Mouse (Mus musculus): Measurements from ENCODE around the gene Ddx27.
"Not testable (repeated sequence)": the region's sequence is repeated elsewhere in the genome, so short reads cannot be mapped to it uniquely, and the experiment has no call there.

The Ddx27 gene

DNA sequence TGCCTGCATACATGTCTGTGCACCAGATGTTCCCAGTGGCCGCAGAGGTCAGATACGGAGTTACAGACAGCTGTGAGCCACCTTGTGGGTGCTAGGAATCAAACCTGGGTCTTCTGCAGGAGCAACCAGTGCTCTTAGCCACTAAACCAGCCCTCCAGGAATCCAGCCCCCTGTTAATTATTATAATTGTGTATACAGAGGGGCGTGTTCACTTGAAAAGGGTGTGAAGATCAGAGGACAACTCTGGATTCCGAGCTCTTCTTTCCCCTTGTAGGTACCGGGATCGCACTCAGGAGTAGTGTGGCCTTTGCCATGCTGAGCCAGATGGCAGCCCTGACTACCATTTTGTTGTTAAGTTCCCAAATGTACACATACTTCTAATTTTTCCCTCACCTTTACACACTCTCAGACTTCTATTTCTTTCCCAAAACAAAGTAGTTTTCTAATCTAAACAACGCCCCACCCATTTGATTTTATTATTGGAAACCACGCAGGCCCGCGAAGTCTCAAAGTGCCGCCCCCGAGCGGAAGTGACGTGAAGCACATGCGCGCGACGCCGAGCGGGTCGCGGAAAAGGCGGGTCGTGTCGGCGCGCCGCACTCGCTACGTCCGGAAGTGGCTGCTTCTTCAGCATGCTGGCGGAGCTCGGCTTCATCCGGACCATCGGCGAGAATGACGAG is at the start of gene Ddx27:
Gene Ddx27 (plus strand): TSS at position 492 of the 680 bp plus-strand sequence.
- peak; percentile 21 for DNase-seq (ENCODE audit: extremely low read depth, low read depth, low spot score)

DNA sequence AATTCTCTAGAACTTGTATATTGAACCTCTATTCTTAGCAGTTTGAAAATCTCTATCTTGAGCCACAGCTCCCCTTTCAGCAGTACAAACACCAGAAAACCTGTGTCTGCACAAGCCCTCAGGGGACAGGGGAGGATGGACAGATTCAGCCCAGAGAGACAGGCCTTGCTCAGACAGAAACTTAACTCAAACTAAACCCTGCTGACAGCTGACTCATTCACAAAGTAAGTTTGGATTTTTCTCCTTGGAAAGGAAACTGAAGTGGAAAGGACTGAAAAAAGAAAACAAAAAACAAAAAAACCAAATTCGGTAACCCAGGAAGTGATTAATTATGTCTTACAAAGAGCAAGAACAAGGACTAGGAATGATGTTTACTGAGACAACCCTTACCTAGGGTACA is 41.8 kb upstream of the Ddx27 start:
- no peak for DNase-seq (ENCODE audit: extremely low read depth, low read depth, low spot score)

DNA sequence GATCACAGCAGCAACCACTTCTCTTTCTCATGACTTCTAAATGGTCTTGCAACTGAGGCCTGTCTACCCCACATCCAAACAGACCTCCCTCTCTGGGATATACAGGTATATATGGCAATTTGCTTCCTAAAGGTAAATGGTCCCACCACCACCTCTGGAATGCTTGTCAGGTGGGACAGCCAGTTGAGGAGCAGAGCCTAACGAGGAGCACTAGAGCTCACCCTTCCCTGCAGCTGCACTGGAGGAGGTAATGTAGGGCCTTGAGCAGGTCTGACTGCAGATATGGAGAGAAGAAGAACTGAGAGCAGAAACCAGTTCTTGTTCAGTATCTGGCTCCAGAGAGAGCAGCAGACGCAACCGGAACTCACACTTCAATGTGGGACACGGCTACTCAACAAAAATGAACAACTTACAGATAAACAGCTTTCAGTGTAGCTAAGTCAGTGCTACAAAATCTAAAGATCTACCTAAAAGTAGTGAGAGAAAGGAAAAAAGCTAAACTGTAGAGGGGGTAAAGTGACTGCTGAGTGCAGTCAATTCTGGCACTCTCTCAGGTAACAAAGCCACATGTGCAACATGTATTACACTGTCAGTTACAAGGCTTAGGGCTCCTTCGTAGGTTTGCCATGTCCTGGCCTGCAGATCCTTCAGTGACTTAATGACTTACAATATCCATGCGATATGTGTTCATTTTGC is 40.7 kb upstream of the Ddx27 start:
- DNase-seq (ENCODE audit: extremely low read depth, low read depth, low spot score) = no peak

DNA sequence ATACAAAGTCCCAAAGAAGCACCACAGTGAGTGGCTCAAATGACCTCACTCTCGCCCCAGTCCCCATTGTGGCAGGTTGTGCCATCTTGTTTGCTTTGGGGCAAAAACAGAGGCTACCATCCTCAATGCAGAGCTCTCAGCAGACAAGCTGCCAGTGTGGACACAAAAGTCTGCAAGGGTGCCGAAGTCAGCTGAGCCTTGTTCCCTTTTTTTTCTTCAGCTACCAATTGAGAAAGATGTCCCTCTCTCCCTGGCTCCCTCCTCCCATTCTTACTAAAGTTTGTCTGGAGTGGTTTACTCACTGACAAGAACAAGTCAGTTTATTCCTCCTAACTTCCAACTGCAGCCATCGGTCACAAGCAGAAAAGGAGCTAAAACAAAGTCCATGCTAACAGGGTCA is 38.6 kb upstream of the Ddx27 start:
- no peak for DNase-seq (ENCODE audit: extremely low read depth, low read depth, low spot score)

DNA sequence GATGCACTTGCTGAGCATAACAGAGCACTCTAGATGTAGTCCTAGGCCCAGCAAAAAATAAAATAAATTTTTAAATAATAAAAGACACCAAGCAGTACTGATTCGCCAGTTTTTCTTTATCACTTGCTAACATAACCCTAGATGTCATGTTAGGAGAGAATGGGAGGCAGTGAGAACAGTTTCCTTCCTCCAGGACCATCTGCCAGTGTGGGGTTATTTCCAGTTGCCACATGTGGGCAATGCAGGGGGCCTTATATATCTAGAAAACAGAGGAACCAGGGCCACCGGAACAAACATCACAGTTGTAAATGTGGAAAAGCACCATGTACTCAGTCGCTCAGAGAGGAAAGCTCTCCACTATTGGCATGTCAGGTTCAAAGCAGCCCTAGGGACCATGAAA is 37.5 kb upstream of the Ddx27 start:
- no peak for DNase-seq (ENCODE audit: extremely low read depth, low read depth, low spot score)

DNA sequence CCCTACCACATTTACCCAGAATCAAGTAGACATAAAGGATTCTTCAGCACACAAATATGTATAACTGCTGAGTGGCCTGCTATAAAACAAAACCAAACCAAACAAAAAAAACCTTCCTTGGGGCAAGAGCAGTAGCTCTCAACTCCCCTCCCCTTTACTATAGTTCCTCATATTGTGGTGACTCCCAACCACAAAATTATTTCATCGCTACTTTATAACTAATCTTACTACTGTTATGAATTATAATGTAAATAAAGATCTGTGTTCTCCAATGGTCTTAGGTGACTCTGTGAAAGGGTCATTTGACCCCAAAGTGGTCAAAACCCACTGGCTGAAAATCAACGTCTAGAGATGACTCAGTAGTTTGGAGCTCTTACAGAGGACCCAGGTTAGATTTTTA is 34.8 kb upstream of the Ddx27 start:
- no peak for DNase-seq (ENCODE audit: extremely low read depth, low read depth, low spot score)

DNA sequence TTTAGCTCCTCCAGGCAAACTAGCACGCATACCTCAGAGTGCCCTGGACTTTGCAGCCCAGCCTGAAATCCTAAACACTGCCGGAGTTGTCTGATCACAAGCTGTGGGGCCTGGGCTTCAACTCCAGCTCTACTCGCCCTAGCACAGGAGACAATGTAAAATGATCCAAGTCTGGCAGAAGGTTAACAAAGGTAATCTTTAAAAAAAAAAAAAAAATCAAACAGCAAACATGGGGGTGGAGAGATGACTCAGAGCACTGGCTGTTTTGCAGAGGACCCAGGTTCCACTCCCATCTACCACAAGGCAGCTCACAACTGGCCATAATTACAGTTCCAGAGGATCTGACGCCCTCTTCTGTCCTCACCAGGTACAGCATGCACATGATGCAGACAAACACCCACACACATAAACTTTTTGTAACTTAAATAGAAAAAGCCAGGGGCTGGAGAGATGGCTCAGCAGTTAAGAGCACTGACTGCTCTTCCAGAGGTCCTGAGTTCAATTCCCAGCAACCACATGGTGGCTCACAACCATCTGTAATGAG is 31.6 kb upstream of the Ddx27 start:
- no peak for DNase-seq (ENCODE audit: extremely low read depth, low read depth, low spot score)

DNA sequence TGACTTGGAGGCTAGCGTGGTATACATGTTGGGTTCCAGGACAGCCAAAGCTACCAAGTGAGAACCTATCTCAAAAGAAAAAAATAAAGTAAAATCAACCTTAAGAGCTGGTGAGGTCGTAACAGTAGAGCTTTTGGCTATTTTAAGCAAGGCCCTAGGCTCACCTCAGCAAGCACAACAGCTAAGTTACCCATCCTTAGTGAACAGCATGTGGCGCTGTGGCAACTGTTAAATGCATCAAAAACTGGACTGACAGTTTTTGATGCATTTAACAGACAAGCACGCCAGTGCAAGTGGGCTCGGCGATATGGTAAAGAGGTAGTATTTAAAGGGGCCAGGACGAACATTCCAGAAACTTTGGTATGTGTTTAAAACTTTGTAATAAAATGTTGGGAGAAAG is 24.1 kb upstream of the Ddx27 start:
- DNase-seq (ENCODE audit: extremely low read depth, low read depth, low spot score) = no peak

DNA sequence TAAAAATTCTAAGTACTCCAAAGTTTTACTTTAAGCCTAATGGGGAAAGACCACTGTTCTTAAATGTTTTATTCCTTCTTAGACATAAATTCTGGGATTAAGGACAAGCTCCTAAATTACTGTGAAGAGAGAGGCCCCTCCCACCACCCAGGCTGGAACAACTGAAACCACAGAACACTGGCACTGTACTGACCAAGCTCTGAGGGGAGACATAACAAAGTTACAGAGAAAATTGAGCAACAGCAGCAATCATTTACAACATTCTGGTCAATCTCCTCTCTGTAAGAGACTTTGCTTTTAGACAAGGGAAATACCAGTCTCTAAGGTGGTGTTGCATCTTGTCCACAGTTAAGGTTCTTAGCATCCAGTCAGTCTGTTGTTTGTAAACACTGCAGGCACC is 23.0 kb upstream of the Ddx27 start:
- peak; percentile 34 for DNase-seq (ENCODE audit: extremely low read depth, low read depth, low spot score)

DNA sequence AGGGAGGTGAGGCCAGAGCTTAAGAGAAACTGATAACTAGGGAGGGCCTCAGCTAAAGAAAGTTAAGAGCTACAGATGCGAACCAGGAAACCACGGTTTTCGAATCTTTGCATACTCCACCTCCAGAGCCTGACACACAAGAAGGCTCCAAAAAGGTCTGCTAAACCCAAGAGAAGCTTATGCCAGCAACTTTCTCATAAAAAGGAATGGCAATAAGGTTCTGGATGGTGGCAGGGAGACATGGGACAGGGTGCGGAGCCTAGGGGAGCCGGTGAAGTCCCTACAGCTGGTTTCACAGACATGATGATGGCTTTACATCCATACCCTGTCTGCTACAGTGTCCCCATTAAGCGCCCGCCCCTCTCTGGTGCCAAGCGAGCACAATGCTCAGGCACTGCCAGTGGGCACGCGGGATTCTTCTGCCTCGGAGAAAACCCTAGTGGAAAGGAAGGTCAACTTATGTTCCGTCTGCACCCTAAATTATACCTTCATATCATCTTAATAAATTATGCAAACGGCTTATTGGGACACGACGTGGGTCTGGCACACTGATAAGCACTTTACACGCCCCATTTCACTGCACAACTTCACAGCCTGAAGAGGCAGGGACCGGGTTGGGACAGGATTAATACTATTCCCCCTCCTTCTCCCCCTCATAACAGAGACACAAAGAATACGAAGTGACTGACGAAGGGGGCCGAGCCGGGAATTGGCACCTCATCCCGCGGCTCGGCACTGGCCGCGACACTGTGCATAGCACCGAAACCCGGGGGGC is 19.8 kb upstream of the Ddx27 start:
- DNase-seq (ENCODE audit: extremely low read depth, low read depth, low spot score) = no peak

DNA sequence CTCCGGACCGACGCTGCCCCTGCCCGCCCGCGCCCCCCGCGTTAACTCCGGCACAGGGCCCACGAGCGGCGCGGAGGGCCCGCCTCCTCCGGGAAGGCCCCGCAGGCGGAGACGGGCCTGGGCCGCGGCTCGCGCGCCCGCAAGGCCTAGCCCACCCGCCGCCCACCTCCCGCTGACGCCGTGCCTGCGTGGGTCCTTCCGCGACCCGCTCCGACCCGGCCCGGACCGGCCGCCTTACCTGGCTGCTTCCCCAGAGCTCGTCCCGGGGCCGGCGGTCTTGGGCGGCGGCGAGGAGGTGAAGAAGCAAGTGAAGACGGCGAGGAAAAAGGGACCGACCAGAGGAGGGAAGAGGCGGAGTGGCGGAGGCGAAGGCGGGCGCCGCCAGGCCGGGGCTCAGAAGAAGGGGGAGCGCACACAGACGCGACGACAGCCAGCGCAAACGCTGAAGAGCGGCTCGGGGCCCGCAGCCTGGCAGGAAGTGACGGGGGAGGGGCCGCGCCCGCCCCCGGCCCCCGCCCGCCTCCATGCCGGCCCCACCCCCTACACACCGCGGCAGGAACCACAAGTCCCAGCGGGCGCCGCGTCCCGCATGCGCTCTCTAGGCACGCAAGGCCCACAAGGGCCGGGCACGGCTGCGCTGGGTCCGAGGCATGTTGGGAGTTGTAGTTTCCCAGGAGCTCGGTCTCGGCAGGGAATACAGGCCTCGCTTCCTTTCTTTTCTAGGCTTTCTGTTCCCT is 19.0 kb upstream of the Ddx27 start, which contains the start of gene Stau1:
Gene Stau1 (minus strand): TSS at position 504 of the 737 bp plus-strand sequence.
- peak; percentile 47 for DNase-seq (ENCODE audit: extremely low read depth, low read depth, low spot score)

DNA sequence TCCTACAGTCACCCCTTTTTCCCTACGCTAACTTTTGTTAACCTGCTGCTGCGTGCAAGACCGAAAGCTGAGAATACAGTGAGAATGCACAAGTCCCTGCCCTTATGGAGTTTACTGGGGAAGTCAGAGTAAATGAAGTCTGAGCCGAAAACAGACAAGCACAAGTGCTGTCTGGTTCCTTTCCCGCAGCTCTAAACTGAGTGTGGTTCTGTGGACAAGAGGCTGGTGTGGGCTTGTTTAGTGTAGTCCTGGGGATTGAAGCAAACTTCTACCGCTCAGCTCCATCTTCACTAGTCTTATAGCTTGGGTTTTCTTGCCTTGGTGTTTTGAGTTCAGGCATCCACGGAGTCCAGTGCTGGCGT is 18.5 kb upstream of the Ddx27 start:
- DNase-seq (ENCODE audit: extremely low read depth, low read depth, low spot score) = no peak

DNA sequence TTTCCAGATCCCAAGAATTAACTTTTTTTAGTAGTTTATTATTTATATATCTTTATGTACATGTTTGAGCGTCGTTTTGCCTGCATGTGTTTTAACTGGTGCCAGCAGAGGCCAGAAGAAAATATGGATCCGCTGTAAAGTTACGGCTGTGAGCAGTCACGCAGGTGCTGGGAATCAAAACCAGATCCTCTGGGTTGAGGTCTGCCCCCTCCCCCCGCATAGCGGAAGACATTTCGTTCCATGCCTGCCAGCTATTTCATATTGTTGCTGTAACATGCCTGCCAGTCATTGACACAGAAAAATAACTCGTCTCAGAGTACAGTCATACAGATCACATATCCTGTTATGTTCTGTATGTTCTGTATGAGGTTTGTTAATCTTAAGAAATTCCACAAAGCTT is 13.5 kb upstream of the Ddx27 start:
- no peak for DNase-seq (ENCODE audit: extremely low read depth, low read depth, low spot score)

DNA sequence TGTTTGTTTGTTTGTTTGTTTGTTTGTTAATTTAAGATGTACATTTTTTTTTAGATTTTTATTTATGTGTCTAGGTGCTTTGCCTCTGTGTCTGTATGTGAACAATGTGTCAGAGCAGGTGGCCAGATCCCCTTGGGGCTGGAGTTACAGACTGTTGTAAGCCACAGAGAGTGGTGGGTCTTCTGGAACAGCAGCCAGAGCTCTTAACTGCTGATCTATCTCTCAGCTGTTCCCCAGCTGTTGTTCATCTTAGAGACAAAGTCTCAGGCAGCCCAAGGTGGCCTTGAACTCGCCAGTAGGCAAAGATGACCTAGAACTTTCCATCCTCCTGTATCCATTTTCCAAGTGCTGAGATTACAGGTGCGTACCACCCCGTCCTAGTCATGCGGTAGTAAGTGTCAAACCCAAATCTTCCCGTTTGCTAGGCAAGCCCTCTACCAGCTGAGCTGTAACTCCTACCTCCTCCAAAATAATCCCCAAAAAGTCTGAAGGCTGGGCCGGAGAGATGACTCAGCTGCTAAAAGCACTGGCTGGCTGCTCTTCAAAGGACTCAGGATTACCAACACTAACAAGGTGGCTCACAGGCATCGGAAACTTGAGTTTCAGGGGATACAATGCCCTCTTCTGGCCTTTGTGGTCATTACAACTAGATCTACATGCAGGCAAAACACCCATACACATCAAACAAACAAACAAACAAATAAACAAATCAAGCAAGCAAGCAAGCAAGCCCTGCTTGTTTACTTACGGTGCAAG is 10.7 kb upstream of the Ddx27 start:
- DNase-seq (ENCODE audit: extremely low read depth, low read depth, low spot score) = peak; percentile 58

DNA sequence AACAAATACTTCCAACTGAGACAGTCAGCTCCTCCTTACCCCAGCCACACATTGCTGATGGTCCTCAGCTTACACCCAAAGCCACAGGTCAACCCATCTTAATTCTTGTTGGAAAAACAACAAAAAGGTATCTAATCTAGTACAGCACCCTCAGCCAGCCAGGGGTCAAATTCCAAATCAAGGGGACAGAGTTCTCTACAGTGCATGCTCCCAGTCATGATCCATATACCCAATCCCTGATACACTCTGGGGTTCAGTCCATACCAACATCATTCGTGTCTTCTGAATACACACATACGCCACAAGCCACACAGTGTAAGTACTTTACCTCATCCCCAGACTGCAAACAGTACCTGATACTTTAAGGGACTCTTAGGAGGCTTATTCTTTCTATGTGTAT is 8.6 kb upstream of the Ddx27 start:
- DNase-seq (ENCODE audit: extremely low read depth, low read depth, low spot score) = no peak

DNA sequence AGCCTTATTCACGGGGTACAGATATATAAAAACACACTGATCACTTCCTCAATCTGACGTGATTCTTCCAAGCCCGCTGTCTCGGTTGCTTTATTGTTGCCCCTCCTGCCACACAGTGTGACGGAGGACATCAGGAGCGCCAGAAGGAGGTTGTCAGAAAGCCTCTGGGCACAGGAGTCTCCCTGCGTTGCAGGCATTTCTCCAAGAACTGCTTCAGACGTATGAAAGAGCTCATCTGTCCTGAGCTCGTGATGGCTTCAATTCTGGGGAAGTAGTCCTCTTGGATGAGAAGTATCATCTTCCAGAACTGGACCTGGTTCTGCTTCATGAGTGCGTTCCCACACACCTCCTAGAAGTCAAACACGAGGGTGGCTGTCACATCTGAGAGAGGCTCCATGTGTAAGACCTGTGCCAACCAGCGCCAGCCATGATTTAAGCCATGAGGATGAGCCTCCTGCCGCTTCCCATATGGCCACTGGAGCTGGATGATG is 7.9 kb upstream of the Ddx27 start:
- no peak for DNase-seq (ENCODE audit: extremely low read depth, low read depth, low spot score)

DNA sequence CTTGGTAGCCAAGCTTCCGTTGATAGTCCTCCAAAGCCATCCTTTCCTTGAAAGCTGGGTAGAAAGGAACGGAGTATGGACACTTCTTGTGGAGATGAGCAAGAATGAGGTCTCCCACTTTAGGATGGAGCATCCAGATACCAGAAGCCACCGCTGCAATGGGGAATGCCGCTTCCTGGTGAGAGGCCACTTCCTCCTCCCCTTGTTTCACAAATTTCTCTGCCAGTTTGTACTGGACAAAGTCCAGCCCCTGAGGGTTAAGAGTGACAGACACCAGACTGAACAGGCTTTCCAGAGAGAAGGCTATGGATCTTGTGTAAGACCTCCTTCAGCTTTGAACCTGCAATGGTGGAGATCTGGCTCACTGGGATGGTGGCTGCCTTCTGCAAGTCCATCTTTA is 7.4 kb upstream of the Ddx27 start:
- DNase-seq (ENCODE audit: extremely low read depth, low read depth, low spot score) = not testable (repeated sequence)

DNA sequence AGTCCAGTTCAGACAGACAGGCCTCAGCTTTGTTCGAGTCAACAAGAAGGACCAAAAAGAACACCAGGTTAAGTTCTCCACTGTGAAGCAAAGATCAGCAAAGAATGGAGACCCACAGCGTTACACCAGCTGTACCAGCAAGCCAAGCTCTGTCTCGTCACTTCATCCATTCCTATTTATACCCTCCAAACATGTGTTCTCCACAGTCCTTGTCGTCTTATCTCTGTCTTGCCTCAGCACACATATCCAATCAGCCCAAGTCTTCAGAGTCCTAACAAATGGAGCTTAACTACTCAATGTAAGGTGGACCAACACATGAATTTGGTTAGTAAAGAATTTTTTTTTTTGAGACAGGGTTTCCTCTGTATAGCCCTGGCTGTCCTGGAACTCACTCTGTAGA is 5.5 kb upstream of the Ddx27 start:
- DNase-seq (ENCODE audit: extremely low read depth, low read depth, low spot score) = no peak

DNA sequence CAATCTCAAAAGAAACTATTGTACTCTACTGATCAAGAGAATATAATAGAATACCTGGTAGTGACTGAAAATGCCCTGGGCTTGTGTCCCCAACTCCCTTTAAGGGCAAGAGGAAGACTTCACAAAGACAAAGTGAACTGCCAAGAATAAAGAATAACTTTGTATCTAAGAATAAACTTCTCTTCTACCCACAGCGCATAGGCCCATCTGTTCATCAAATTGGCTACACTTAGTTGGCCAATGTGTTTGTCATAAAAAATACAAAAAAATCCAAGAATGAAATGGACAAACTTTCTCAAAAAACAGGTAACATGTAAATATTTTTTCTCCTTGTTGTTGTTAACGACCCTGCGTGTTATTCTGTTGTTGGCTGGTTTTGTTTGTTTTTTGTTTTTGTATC is 4.4 kb upstream of the Ddx27 start:
- DNase-seq (ENCODE audit: extremely low read depth, low read depth, low spot score) = no peak

DNA sequence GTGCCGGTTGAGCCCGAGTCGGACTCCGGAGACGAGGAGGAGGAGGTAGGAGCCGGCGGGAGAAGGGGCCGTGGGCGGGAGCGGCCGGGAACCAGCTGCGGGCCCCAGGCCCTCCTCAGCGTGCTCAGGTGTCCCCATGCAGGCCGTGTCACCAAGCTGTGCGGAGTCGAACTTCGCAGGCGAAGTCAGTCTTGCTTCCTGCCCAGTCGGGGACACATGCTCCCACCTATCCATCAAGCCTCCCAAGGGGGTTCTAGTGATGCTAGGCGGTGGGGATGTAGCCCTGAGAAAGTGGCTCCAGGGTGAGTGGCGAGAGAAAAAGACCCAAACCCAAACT is 357 bp downstream of the Ddx27 start:
- no peak for DNase-seq (ENCODE audit: extremely low read depth, low read depth, low spot score)
